Mouse (Mus musculus): ENCODE measurements around the gene 4930556J24Rik. TPM values are rescaled to one million over a fixed set of nuclear protein-coding genes. Genes with fewer than 3 reads are reported as not detected.
"Not testable (repeated sequence)": the region's sequence is repeated elsewhere in the genome, so short reads cannot be mapped to it uniquely, and the experiment has no call there.

4930556J24Rik gene
- polyA plus RNA-seq (2015; fragmentation: Nextera tagmentation; extraction: Ambion mirVana) = 0.13 and 0.16 TPM in 2 replicates

DNA sequence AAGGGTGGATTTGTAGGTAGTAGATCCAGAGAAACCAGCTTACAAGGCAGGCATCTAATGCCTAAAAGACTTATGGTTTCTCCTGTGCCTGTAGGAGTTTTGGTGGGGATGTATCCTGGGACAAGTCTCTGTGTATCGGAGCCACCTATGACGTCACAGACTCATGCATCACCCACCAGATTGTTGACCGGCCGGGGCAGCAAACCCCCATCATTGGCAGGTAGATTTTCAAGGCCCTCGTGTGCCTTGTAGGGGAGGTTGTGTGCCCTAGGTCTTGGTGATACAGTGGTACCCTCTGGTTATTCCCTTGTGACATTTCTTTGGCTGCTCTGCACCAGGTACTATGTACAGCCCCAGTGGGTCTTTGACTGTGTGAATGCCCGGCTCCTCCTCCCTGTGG, at the start of gene 4930556J24Rik:
Gene 4930556J24Rik, minus strand, starts transcription at position 101 of the 400 bp plus-strand sequence.
- Histone ChIP-seq H3K9ac (ENCODE audit: low read depth, low read length) (no peak within 1 kb of the TSS), H3K36me3 (ENCODE audit: control insufficient read depth, insufficient read depth) (peaks cover 86% of the 10 kb centered on the region), H3K9me3 (ENCODE audit: control insufficient read depth) (no peaks in the 10 kb centered on the region), H3K27ac (ENCODE audit: low read depth, low read length) (no peak within 1 kb of the TSS), H3K27me3 (replicated peaks; ENCODE audit: control insufficient read depth, insufficient read depth, low read length) (no peaks in the 10 kb centered on the region), H3K4me2 (replicated peaks; ENCODE audit: low read depth) (no peak within 1 kb of the TSS), H3K4me1 (replicated peaks; ENCODE audit: control insufficient read depth, insufficient read depth, low read length) (no peaks in the 10 kb centered on the region; the same call in 1 of the 2 replicates), H3K4me3 (ENCODE audit: low read depth, low read length) (no peak within 1 kb of the TSS)
- WGBS = 90% methylated on average over 6 of the region's 6 CpGs
- TF ChIP-seq CTCF (IDR thresholded peaks at IDR 0.05; ENCODE audit: low read depth) = no peak
- ATAC-seq = no peak

DNA sequence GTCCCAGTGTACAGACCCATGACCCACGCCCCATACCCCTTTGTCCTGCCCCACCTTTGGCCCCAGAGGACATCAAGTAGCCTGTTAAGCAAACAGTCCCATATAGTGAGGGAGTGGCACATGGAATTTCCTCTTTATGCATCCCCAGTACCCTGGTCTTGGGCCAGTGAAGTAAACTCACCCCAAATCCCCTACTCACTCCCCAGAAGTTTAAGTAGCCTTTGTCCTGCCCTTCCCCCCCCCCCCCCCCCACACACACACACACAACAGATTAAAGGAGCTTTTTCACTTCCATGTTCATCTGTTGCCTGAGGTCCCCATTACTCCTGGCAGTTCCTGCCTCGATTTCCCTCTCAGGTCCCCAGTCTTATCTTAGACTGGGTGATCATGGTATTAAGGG, 46.7 kb upstream of the 4930556J24Rik start:
- H3K4me2 ChIP-seq (replicated peaks; ENCODE audit: low read depth) = no peak overlapping the region
- H3K9me3 ChIP-seq (ENCODE audit: control insufficient read depth) = no peaks in the 10 kb centered on the region
- H3K4me3 ChIP-seq (ENCODE audit: low read depth, low read length) = no peak overlapping the region
- TF ChIP-seq CTCF (IDR thresholded peaks at IDR 0.05; ENCODE audit: low read depth) = no peak
- no peaks in the 10 kb centered on the region for H3K27me3 ChIP-seq (replicated peaks; ENCODE audit: control insufficient read depth, insufficient read depth, low read length)
- no peak overlapping the region for H3K27ac ChIP-seq (ENCODE audit: low read depth, low read length)
- H3K9ac ChIP-seq (ENCODE audit: low read depth, low read length) = no peak overlapping the region
- WGBS = 50% methylated on average over 2 of the region's 2 CpGs
- no peak for ATAC-seq
- no peaks in the 10 kb centered on the region for H3K36me3 ChIP-seq (ENCODE audit: control insufficient read depth, insufficient read depth)
- H3K4me1 ChIP-seq (replicated peaks; ENCODE audit: control insufficient read depth, insufficient read depth, low read length) = no peaks in the 10 kb centered on the region

DNA sequence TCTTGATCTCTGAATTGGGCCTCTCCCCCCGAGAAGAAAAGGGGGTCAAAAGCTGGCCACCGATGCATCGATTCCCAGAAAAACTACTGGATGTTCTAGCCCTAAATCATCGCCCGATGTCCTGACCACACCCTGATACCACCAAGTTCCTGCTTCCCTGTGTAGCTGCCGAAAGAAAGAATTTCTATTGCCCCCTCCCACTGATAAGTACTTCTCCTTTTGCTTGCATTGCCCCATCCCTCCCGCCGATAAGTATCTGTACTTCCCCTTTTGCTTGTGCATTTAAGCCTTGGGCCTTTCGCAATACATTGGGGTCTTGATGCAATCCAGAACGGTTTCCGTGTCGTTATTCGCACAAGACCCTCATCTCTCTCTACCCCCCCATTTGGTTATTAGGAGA, 45.5 kb upstream of the 4930556J24Rik start:
- ATAC-seq; H3K36me3 ChIP-seq (ENCODE audit: control insufficient read depth, insufficient read depth); H3K27ac ChIP-seq (ENCODE audit: low read depth, low read length); H3K9ac ChIP-seq (ENCODE audit: low read depth, low read length); H3K9me3 ChIP-seq (ENCODE audit: control insufficient read depth); H3K4me2 ChIP-seq (replicated peaks; ENCODE audit: low read depth); H3K4me1 ChIP-seq (replicated peaks; ENCODE audit: control insufficient read depth, insufficient read depth, low read length); H3K27me3 ChIP-seq (replicated peaks; ENCODE audit: control insufficient read depth, insufficient read depth, low read length); H3K4me3 ChIP-seq (ENCODE audit: low read depth, low read length): not testable (repeated sequence)
- WGBS = 83% methylated on average over 13 of the region's 13 CpGs

DNA sequence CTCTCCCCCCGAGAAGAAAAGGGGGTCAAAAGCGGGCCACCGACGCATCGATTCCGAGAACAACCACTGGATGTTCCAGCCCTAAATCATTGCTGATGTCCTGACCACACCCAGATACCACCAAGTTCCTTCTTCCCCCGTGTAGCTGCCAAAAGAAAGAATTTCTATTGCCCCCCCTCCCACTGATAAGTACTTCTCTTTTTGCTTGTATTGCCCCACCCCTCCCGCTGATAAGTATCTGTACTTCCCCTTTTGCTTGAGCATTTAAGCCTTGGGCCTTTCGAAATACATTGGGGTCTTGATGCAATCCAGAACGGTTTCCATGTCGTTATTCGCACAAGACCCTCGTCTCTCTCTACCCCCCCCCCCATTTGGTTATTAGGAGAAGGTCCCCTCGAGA, 39.2 kb upstream of the 4930556J24Rik start:
- not testable (repeated sequence) for ATAC-seq; H3K4me2 ChIP-seq (replicated peaks; ENCODE audit: low read depth); H3K27me3 ChIP-seq (replicated peaks; ENCODE audit: control insufficient read depth, insufficient read depth, low read length); H3K36me3 ChIP-seq (ENCODE audit: control insufficient read depth, insufficient read depth); H3K9me3 ChIP-seq (ENCODE audit: control insufficient read depth); H3K27ac ChIP-seq (ENCODE audit: low read depth, low read length); H3K4me3 ChIP-seq (ENCODE audit: low read depth, low read length); H3K4me1 ChIP-seq (replicated peaks; ENCODE audit: control insufficient read depth, insufficient read depth, low read length); H3K9ac ChIP-seq (ENCODE audit: low read depth, low read length)
- WGBS = 85% methylated on average over 14 of the region's 14 CpGs

DNA sequence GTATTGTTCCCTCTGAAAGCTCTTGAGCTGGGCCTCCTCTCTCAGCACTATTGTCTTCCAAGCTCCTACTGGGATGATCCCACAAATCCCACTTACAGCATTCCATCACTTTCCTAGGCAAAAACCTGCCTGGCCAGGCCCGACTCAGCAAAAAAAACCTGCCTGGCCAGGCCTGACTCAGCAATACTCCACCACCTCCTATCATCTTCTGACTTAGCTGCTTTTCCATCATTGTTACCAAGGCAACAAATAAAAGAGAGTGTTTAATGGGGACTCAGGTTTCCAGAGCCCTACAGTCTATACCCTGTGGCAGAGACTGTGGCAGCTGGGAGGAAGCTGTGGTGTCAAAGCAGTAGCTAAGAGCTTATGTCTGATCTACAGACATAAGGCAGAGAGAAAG, 36.0 kb upstream of the 4930556J24Rik start:
- Histone ChIP-seq H3K4me3 (ENCODE audit: low read depth, low read length) (no peak overlapping the region), H3K9me3 (ENCODE audit: control insufficient read depth) (no peaks in the 10 kb centered on the region), H3K36me3 (ENCODE audit: control insufficient read depth, insufficient read depth) (no peaks in the 10 kb centered on the region), H3K4me1 (replicated peaks; ENCODE audit: control insufficient read depth, insufficient read depth, low read length) (no peaks in the 10 kb centered on the region), H3K27me3 (replicated peaks; ENCODE audit: control insufficient read depth, insufficient read depth, low read length) (no peaks in the 10 kb centered on the region), H3K9ac (ENCODE audit: low read depth, low read length) (no peak overlapping the region), H3K27ac (ENCODE audit: low read depth, low read length) (no peak overlapping the region), H3K4me2 (replicated peaks; ENCODE audit: low read depth) (no peak overlapping the region)
- TF ChIP-seq CTCF (IDR thresholded peaks at IDR 0.05; ENCODE audit: low read depth) = no peak
- no peak for ATAC-seq
- 67% methylated on average over 1 of the region's 1 CpGs for WGBS

DNA sequence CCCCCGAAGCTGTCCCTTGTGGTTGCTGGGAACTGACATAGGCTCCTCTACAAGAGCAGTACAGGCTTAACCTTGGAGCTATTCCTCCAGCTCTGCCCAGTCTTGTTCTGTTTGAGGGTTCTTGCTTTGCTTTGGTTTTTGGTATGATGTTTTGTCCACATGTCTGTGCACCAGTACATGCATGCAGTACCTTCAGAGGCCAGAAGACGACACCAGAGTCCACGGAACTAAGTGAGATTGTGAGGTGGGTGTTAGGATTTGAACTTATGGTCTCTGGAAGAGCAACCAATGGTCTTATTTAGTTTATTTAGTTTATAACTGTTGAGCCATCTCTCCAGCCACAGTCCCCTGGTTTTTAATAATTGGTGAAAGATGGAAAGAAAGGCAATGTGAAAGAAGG, 29.9 kb upstream of the 4930556J24Rik start:
- no peak for ATAC-seq

DNA sequence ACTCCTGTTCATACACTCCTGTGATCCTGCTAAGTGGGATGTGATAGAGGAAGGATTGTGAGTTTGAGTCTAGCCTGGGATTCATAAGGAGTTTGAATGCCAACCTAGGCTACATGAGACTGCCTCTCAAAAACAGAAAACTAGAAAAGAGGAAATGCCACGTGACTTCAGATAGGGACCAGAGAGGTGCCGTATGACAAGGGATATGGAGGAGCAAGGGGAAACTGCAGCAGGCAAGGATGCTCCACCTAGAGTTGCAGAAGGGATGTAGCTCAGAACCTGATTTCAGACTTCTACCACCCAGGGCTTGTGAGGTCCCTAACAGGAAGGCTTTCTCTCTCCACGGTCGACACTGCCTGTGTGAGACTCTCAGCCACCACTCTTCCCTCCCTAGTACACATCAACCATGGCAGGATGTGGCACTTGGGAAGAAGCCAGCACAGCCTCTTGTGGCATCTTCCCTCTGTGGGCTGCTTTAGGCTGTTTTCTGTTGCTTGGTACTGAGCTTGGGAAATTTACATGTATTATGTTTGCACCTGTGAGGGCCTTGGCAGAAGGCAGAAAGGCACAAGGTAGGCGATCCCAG, 28.7 kb upstream of the 4930556J24Rik start:
- no peaks in the 10 kb centered on the region for H3K36me3 ChIP-seq (ENCODE audit: control insufficient read depth, insufficient read depth)
- H3K4me3 ChIP-seq (ENCODE audit: low read depth, low read length) = no peak overlapping the region
- 0 out of 2 replicates have a peak, but pooled peaks cover 5% of the 10 kb centered on the region for H3K27me3 ChIP-seq (replicated peaks; ENCODE audit: control insufficient read depth, insufficient read depth, low read length)
- no peak overlapping the region for H3K9ac ChIP-seq (ENCODE audit: low read depth, low read length)
- 58% methylated on average over 5 of the region's 5 CpGs for WGBS
- H3K27ac ChIP-seq (ENCODE audit: low read depth, low read length) = no peak overlapping the region
- no peak for ATAC-seq
- H3K4me1 ChIP-seq (replicated peaks; ENCODE audit: control insufficient read depth, insufficient read depth, low read length) = no peaks in the 10 kb centered on the region
- no peaks in the 10 kb centered on the region for H3K9me3 ChIP-seq (ENCODE audit: control insufficient read depth)
- no peak overlapping the region for H3K4me2 ChIP-seq (replicated peaks; ENCODE audit: low read depth)
- no peak for TF ChIP-seq CTCF (IDR thresholded peaks at IDR 0.05; ENCODE audit: low read depth)

More for the DNA sequence above, 29.9 kb upstream of the 4930556J24Rik start:
- no peaks in the 10 kb centered on the region for H3K9me3 ChIP-seq (ENCODE audit: control insufficient read depth)
- 0 out of 2 replicates have a peak, but pooled peaks cover 5% of the 10 kb centered on the region for H3K27me3 ChIP-seq (replicated peaks; ENCODE audit: control insufficient read depth, insufficient read depth, low read length)
- H3K27ac ChIP-seq (ENCODE audit: low read depth, low read length) = no peak overlapping the region
- no peak overlapping the region for H3K4me3 ChIP-seq (ENCODE audit: low read depth, low read length)
- no peaks in the 10 kb centered on the region for H3K36me3 ChIP-seq (ENCODE audit: control insufficient read depth, insufficient read depth)
- TF ChIP-seq CTCF (IDR thresholded peaks at IDR 0.05; ENCODE audit: low read depth) = peak; percentile 62
- H3K4me1 ChIP-seq (replicated peaks; ENCODE audit: control insufficient read depth, insufficient read depth, low read length) = no peaks in the 10 kb centered on the region
- H3K9ac ChIP-seq (ENCODE audit: low read depth, low read length) = no peak overlapping the region
- WGBS = 85% methylated on average over 3 of the region's 3 CpGs
- H3K4me2 ChIP-seq (replicated peaks; ENCODE audit: low read depth) = no peak overlapping the region
